Mouse (Mus musculus) bone marrow, adult 2 months (tissue): ENCODE measurements around the gene Cfap300.

Source experiments
- CTCF ChIP-seq: fragments of 200-500 bp; IDR thresholded peaks from 2 replicates; pipeline ENCODE4 v1.5.1; 2011; ENCODE audit warnings: low read length, control low read depth; ENCODE audit not compliant: control insufficient read depth, insufficient read depth
- POLR2A ChIP-seq: fragments of 200-500 bp; IDR thresholded peaks from 2 replicates; pipeline ENCODE4 v1.6.1; 2011; ENCODE audit warnings: low read depth, mild to moderate bottlenecking, control low read depth, low read length, borderline replicate concordance; ENCODE audit not compliant: control insufficient read depth

DNA sequence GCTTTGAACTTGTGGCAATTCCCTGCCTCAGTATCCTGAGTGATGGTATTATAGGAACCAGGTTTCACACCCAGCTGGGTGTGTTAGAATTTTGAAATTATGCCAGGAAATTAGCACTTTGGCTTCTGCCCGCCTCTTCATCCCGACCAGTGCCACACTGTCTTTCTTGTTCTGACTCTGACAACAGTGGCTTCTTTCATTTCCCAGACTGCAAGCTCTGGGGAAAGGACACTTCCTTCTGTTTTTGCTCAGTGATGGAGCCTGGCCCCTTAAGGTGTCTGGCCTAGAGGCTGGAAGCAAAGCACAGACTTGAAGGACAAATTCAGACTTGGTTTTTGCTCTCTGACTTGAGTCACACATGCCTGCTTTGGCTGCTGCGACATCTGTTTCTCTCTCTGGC is 17.0 kb upstream of the Cfap300 start:
- TF ChIP-seq CTCF = no peak
- no peak for TF ChIP-seq POLR2A
